Mouse (Mus musculus) cerebellum, adult 11-12 months (tissue): ENCODE data around the gene Ntmt1.
A peak's percentile ranks its signal among the peaks of the same experiment; 100 is the strongest.

Experiments used
- DNase-seq: peaks from one replicate; pipeline ENCODE4 v3.0.0; 2022

The Ntmt1 gene

DNA sequence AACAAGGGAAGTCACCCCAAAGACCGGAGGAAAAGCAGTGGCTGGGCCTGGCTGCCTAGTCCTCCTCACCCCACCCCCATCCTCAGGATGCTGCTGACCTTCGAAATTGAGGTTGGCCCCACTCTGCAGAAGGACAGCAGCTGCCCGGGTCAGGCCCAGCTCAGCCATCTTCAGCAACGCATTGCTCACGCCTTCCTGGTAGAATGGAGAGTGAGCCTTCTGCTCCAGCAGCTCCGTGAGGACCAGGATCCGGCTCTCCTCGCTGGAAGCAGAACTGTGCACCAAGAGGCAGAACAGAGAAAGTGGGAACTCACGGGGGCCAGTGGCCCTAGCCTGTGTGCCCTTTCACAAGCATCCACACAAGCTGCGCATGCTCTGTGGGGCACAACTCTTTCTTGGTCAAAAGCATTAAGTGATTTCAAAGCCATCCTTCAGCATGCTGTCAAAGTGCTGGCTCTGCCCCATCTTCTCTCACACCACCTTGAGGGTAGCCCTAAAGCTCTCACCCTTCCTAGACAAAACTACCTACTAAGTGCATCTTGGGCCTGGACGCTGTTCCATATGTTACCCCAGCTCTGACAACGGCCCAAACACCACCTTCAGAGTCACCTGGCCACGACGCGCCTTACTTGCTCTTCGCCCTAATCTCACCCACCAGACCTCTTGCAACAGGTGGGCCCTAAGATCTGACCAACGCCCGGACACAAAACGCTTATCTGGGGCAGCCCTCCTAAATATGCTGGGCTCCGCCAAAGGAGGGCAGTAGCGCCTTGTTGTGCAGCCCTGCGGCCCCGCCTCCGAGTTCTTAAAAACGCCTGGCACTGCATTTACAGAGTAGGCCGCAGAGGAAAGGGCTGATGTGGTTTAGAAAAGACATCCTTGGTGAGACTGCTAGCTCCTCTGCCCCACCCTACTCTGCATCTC lies 19.5 kb downstream of the Ntmt1 start:
- DNase-seq: no peak

DNA sequence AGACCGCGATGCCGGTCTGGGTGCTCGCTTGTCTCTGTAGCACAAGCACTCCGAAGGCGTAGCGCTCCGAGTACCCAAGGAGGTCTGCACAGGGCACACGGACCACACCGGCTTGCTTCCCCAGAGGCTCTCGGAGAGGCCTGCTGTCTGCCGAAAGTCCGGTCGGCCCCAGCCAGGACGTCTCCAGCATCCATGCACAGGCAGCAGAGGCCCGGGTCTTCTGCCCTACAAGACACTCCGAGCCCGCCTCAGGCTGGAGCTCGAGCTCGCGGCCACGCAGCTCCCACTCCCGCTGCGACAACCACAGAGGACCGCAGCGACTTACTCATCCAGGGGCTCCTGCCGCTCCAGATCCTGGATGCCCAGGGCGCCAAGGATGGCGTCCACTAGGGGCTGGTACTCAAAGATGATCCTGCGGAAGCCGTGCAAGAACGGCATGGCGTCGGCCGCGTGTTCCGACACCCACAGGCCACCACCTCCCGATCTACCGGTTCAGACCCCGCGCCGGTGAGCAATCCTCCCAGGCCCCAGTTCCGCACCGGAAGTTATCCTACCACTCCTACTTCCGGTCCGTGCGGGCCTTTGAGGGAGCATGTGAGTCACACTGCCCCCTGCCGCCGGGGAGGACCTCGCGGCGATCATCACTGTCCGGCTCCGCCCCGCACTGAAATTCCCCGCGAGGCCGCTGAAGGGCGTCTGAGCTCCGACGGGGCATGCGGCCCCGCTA lies 20.3 kb downstream of the Ntmt1 start:
- DNase-seq: peak; percentile 88

DNA sequence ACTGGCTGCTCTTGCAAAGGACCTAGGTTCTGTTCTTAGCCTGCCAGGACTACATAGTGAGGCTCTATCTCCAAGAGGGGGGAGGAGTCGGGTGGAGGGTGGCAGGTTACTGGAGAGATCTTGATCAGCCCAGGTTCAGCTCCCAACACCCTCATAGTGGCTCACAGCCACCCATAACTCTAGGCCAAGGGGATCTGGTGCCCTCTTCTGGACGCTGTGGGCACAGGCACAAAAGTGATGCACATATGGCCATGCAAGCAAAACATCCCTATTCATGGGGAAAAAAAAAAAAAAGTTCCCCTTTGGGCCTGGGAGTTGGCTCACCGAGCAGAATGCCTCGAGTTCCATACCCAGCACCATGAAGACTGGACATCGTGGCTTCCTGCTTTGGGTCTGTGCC lies 21.7 kb downstream of the Ntmt1 start:
- DNase-seq: no peak

DNA sequence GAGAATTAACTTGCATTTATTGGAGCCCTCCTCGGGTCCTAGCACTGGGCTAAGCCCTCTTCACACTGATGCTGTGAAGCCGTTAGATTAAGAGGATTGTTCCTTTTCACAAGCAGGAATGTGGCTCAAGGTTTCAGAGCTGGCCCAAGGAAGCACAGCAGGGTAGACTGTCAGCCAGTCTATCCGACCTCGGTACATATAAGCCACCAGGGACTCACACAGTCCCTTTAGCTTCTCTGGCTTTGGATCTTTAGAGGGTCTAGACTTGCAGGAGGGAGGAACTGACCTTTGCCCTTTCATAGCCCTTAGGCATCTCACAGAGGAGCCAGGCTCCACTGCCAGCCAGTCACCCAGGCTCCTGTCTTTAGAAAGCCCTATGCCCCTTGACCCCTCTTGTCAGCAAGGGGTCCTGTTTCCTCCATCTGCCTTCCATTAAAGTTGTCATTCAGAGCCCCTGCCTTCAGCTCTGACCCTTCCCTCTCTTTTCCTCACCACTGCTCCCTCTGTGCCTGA lies 22.7 kb downstream of the Ntmt1 start, which contains the start of gene Asb6:
Gene Asb6 (minus strand): TSS at position 51 of the 513 bp plus-strand sequence.
- no peak for DNase-seq

DNA sequence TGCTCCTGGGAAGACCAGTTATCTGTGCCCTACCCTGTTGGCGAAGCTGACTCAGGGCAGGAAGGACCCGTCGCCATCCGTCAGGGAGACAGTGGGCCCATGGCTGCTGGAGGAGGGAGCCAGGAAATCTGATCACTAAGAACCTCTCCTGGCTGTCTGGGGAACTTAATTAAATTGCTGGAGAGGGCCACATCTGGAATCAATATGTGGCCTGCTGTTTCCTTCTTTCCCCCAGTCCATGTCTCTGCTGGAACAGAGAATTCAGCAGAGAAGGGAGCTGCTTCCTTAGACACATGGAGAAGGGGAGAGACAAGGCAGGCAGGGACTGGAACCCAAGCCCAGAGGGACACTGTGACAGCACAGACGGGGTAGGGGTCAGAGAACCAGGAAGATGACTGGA lies 26.0 kb downstream of the Ntmt1 start:
- DNase-seq: no peak

DNA sequence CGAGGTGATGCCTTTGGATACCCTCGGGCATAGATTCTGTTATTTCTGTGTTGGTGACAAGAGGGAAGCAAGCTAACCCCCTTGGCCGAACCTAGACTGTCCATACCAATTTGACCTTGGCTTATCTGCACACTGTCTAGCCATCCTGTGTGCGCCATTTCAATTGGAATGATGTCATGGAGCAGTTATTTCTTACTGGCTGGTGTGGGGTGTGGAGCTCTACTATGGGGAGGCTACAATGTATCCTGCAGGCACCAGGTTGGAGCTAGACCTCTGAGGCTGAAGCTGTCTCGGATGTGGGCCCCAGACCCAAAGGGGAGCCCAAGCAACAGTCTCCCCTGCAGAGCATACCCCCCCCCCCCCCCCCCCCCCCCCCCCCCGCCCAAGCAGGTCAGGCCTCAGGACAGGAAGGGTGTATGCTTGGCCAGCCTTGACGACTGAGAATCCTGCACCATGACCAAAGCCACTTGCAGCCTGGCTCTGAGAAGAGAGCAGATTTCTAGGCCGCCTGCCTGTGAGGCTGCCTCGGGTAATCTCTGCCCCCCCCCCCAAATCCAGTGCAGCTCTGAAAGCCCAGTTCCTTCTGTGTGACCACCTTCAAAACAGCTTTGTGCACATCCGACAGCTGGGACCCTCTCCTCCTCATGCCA lies 26.9 kb downstream of the Ntmt1 start, which contains the start of gene Prrx2:
Gene Prrx2 (plus strand): TSS at position 600 of the 650 bp plus-strand sequence.
- no peak for DNase-seq

DNA sequence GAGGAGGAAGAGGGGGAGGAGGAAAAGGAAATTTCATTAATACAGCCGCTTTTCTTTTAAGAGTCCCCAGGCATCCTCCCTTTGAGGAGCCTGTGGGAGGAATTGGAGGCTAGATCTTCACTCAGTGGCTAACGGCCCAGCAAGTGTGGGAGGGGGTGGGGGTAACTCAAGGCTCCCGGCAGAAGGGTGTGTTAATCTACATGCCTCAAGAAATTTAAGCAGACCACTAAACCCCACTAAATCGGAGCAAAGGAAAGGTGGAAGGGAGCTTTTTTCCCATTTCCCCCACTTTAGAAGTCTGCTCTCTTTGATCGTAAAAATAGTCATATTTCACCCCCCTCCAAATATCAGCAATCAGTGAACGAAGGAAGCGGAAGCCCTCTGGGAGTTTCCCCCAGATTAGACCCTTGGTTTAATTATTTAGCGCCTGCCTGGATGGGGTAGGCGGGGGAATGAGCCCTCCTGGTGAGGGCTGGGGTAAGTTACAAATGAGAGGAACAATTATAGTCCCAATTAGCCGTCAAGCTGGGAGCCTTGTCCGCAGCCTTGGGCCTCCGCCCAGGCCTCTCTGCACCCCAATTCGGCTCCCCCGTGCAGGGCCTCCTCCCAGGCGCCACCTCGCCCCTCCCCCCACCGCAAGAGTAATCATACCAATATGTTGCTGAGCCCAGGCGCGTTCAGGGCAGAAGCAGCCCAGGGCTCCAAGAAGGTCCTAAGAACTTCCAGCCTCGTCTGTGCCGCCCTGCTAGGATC lies 28.8 kb downstream of the Ntmt1 start:
- DNase-seq: no peak

DNA sequence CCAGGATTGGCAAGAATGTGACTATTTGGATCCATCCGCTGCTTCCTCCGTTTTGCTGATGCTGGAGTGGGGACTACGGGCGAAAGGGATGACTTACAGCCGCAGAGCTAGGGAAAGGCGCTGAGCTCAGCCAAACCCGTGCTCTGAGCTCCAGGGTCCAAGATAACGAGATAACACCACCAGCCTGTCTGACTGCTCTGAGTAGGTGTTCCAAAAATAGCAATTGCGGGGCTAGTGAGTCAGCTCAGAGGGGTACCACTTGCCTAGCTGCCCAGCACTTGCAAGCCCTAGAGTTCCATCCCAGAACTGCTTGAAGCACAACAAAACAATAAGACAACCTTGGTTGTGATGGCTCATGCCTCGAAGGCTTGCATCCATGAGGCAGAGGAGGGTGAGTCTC lies 35.0 kb downstream of the Ntmt1 start:
- DNase-seq: no peak

DNA sequence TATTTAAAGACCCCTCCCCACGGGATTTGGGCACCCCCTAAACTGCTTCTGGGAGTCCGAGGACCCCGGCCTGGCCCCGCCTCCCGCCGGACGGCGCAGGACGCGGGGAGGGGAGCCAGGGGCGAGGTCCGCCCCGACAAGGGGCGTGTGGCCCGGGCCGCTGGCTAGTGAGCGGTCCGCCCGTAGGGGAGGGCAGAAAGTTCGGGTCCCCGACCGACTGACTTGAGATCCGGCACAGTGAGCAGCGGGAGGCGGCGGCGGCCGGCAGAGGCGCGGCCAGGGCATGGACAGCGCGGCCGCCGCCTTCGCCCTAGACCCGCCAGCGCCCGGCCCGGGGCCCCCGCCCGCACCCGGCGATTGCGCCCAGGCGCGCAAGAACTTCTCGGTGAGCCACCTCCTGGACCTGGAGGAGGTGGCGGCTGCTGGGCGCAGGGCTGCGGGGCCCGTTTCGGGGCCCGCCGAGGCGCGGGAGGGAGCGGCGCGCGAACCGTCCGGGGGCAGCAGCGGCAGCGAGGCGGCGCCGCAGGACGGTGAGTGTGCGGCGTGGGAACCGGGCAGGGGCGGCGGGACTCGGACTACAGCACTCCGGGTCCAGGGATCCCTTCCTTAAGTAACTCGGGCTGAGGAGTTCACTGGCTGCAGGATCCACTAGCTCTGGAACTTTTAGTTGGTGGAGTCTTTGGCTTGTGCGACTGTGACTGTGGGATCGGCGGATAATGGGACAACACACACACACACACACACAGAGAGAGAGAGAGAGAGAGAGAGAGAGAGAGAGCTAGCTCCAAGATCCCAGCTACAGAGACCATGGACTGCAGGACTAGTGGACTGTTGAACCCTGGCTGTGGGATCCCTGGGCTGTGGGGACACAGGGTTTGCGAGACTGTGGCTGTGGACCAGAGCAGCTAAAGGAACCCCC lies 37.8 kb downstream of the Ntmt1 start:
- DNase-seq: no peak

DNA sequence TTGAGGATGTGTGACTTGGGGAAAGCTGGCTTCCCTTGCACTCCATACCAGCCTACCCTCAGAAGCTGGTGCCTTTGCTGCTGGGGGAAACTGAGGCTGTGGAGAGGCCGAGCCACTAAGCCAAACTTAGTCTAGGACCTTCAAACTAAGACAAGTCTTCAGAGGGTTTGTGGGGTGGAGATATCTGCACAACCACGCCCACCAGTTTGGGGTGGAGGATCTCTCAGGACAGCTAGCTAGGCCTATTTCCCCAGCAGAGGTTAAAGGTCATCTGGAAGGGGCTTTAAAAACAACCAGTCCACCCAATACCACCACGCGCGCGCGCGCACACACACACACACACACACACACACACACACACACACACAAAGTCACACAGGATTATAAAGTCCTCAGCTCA lies 38.6 kb downstream of the Ntmt1 start:
- no peak for DNase-seq

DNA sequence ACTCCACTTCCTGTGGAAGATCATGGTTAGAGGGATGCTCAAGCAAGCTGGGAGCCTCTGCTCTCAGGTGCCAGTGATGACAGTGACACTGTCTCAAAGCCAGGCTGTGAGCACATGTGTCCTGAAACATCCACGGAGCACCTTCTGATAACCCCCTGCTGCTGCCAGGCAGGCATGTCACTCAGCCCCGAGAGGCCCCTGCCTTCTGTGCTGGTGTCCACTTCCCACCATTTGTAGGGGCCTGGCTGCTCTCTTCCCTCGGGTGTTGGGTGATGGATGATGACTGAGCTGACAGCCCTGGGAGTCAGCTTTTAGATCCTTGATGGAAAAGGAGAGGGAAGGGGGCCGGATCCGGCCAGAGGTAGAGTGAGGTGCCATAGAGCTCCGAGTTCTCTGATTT lies 39.1 kb downstream of the Ntmt1 start:
- DNase-seq: no peak

DNA sequence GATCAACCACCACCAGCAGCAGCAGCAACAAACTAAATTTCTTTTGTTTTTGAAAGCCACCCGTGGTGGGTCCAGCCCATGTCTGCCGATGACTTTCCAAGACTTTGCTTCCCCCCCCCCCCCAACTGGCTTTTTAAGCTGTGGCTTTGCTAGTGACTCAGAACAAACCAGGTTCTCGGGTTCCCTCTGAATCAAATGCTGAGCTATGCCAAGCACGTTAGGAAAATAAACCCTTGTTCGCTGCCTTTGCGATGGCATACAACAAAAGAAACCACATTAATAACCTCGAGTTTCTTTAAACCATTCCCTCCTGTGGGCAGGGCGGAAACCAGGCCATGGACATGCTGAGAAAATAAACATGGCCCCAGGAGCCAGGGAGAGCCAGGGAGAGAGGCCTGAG lies 40.6 kb downstream of the Ntmt1 start:
- no peak for DNase-seq

DNA sequence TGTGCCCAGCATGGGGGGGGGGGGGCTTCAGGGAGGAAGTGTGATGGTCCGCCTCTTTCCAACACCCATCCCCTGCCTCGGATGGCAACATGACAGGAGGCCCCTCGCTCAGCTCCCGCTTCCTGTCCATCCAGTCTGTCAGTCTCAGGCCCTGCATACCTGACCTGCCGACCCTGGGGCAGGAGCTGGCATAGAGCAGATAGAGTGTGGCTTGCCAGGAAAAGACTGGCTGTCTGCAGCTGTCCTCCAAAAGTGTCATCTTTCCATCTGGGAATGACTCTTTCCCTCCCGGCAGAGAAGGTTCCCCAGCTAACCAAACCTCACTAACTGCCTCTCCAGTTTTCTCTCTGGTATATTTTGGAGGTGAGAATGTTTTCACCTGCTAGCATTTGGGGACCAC lies 43.0 kb downstream of the Ntmt1 start:
- no peak for DNase-seq

DNA sequence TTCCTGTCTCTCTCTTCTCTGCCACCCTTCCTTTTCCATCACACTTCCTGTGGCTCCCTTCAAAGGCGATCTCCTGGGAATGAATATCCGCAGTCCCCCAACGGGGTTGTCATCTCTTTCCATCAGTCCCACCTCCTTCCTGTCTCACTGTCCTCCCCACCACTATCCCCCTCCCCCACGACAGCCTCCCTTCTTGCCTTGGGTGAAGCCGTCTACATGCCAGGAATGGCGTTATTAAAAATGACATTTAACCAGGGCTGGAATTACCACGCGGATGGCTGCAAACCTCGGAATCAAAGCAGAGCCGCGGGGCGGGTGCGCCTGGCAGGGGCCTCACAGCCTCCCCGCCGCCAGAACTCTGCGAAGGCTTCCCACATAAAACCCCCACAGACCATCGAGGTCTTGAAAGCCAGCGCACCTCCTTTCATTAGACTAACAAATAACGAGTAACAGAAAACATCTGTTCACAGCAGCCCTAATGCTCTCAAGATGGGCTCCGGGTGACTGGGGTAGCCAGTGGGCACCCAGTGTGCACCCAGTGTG lies 45.2 kb downstream of the Ntmt1 start:
- no peak for DNase-seq

DNA sequence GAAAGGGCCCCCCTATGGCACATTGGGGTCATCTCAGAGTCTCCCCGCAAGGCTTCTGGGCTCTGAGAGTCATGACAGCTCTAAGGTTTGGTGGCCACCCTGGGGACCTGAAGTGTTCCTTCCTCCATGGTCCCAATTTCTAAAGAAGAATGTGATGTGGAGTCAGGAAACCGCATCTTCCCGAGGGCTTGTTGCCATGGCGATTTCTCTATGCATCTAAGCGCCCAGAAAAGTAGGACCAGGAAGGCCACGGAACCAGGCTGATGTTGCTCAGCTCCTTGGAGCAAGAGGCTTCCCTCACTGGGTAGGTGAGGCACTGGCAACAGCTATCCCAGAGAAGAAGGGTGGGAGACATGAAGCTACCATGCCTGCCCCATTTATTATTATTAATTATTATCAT lies 49.5 kb downstream of the Ntmt1 start:
- DNase-seq: no peak

DNA sequence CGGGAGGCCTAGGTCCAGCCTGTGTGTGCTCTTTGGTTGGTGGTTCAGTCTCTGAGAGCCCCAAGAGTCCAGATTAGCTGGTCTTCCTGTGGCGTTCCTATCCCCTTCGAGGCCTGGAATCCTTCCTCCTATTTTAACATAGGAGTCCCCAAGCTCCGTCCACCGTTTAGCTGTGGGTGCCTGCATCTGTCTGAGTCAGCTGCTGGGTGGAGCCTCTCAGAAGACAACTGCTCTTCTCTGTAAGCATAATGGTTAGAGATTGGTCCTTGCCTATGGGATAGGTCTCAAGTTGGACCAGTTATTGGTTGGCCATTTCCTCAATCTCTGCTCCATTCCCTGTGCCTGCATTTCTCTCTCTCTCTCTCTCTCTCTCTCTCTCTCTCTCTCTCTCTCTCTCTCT lies 52.2 kb downstream of the Ntmt1 start:
- DNase-seq: no peak

DNA sequence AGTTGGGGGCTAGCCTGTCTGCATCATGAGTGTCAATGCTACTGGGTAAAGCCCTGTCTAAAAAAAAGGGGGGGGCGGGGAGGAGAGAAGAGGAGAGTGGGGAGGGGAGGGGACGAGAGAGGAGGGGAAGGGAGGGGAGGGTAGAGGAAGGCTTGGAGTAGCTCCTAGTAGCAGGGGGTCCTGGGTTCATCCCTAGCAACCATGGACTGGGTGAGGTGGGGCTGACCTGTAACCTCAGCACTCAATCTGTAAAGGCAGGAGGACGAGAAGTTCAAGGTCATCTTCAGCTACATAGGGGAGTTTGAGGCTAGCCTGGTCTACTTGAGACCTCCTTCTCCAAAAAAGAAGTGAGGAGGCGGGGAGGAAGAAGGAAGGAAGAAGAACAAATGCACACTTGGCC lies 54.5 kb downstream of the Ntmt1 start:
- no peak for DNase-seq

DNA sequence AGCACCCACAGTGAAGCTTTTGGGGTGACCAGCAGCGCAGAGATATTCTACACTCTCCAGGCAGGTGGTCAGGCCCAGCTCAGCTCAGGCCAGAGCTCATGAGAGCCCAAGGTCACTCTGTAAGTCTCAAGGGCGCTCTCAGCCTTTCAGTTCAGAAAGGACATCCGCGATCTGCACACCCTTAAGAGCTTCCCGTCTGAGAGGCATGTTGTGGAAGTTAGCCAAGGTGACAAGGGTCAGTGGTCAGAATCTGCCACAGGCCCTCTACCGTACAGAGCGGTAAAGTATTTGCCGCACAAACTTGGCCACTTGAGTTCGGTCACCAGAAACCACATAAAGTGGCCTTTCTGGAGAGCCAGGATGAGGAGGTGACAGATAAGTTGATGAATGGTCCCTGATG lies 55.9 kb downstream of the Ntmt1 start:
- no peak for DNase-seq

DNA sequence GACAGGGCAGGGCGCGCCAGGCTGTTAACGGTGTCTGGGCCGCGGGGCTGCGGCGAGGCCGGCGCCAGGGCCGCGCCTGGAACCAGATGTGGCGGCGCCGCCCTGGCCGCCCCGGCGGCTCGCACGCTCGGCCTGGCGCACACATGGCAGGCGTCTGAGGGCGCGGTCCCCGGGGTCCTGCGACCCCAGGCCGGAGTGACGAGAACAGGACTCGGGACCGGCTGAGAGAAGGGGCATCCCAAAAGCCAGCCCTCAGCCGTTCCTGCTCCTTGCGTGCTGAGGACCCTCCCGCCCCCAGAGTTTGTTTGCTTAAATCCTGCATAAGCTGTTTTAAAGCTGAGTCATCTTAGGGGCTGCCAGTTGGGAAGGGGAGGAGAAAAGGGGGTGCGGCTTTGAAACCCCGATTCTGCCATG lies 57.3 kb downstream of the Ntmt1 start:
- DNase-seq: no peak

DNA sequence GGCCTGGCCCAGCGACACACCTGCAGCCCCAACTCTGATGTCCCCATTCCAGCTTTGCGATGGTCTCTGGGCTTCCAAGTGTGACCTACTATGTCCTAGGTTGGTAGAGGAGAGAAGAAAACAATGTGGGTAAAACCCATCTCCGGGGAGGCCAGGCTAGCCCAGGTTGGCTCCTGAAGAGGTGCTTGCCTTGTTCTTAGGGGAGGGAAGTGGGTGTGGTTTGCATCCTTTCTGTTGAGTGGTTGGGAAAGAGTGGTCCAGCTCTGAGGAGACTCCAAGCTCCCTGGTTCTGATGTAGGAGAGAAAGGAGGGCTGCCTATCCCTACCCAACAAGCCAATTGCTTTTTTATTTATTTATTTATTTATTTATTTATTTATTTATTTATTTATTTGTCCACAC lies 57.8 kb downstream of the Ntmt1 start:
- no peak for DNase-seq

DNA sequence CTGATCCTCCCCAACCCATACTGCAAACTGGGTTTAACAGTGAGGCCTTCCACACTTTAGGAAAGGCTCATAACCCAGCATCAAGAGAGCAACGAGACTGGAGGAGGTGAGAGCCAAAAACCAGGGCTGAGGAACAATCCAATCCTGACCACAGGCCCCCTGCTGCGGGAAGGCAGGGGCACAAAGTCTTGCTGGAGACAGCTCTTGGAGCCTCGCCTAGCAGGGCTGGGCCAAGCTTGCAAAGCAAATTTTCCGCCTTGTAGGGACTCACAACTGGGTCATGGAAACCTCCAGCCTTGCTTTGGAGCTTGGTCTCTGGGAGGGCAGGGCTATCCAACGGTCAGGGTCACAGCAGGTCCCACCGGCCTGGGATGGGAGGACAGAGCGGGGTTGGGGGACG lies 63.2 kb downstream of the Ntmt1 start:
- peak; percentile 35 for DNase-seq
